Mouse (Mus musculus): ENCODE data around the gene Dusp21. TPM values are rescaled to one million over a fixed set of nuclear protein-coding genes. Genes with fewer than 3 reads are reported as not detected.

Dusp21 gene
- polyA plus RNA-seq, 1 experiment from 2014 or later: not detected

DNA sequence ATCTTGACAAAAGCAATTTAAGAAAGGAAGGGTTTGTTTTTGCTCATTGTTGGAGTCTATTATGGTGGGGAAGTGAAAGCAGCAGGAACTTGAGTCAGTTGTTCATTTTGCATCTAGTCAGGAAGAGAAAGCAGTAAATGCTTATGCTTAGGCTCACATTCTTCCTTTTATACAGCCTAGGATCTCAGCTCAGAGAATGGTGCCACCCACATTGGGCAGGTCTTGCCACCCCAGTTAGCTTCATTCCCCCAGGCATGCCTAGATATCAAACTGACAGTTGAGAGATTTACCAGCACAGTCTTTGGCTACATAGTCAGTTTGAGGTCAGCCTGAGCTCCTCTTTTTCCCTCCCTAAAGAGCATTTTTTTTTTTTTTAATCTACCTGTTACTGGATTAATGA, 41.5 kb downstream of the Dusp21 start:
- Histone ChIP-seq H3K9ac (ENCODE audit: low read depth, low read length) (no peak overlapping the region), H3K27me3 (ENCODE audit: insufficient read depth, low read length) (no peaks in the 10 kb centered on the region), H3K27ac (no peak overlapping the region), H3K4me2 (ENCODE audit: low read length) (no peak overlapping the region), H3K36me3 (ENCODE audit: insufficient read depth, low read length) (no peaks in the 10 kb centered on the region), H3K4me1 (replicated peaks; ENCODE audit: insufficient read depth, low read length) (no peaks in the 10 kb centered on the region), H3K9me3 (replicated peaks; ENCODE audit: low read length) (no peaks in the 10 kb centered on the region), H3K4me3 (replicated peaks; ENCODE audit: low read depth, low read length) (no peak overlapping the region)
- DNase-seq (ENCODE audit: low spot score) (no peak), ATAC-seq (replicated peaks; ENCODE audit: low FRiP score, low read depth) (no peak)
- TF ChIP-seq CTCF (IDR thresholded peaks at IDR 0.05; ENCODE audit: low read depth): no peak

DNA sequence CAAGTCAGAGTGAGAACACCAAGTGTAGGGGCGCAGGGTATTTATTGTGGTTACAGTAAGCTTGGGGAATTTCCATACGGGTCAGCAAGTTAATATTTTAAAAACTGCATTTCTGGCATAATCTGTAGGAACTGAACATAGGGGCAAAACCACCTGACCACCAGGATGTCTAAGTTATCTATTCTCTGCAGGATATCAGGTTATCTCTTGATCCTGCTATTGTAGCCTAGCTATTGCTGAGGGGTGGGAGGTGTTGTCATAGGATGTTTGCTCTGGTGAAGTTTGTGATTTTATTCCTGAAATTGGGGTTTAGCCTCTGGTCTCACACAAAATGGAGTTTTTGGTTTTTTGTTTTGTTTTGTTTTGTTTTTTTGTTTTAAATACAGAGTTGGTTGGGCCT, 42.6 kb downstream of the Dusp21 start:
- H3K9me3 ChIP-seq (replicated peaks; ENCODE audit: low read length): no peaks in the 10 kb centered on the region
- no peak overlapping the region for H3K9ac ChIP-seq (ENCODE audit: low read depth, low read length)
- no peaks in the 10 kb centered on the region for H3K27me3 ChIP-seq (ENCODE audit: insufficient read depth, low read length)
- H3K27ac ChIP-seq: no peak overlapping the region
- H3K4me3 ChIP-seq (replicated peaks; ENCODE audit: low read depth, low read length): no peak overlapping the region
- H3K4me2 ChIP-seq (ENCODE audit: low read length): no peak overlapping the region
- TF ChIP-seq CTCF (IDR thresholded peaks at IDR 0.05; ENCODE audit: low read depth): no peak
- WGBS: 94% methylated on average over 2 of the region's 2 CpGs
- H3K36me3 ChIP-seq (ENCODE audit: insufficient read depth, low read length): no peaks in the 10 kb centered on the region
- no peaks in the 10 kb centered on the region for H3K4me1 ChIP-seq (replicated peaks; ENCODE audit: insufficient read depth, low read length)
- ATAC-seq (replicated peaks; ENCODE audit: low FRiP score, low read depth) (no peak), DNase-seq (ENCODE audit: low spot score) (no peak)

Other genes with a start within 250 kb of the Dusp21 start
- gene Kdm6a, start 16.7 kb downstream of the Dusp21 start, polyA plus RNA-seq (2015; fragmentation: Nextera tagmentation; extraction: Ambion mirVana): 14.0 and 15.3 TPM in 2 replicates

All from kidney, postnatal 0 days (tissue).